8 mouse cellular contexts compared by ENCODE assay signal in the genomic region with DNA sequence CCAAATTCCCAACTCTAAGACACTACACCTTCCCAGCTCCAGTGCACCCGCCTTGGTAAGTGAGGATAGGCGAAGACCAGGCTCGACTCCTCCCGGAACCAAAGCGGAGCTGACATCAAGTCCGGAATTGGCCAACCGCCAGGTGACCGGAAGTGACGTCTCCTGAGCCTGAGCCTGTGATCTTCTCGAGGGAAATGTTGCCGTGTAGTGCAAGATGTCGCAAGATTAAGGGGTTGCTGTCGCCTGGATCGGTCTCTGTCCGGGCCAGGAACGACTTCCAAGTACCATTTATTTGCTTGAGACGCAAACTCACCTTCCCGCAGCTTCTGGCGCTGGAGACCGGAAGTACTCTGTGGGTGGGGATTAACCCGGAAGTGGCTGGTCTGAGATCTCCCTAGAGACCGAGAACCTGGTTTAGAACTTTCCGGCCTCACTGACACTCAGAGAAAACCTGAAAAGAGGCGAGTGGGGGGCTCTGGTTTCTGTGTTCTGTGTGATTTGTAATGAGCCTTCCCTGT. TPM values are rescaled to one million over a fixed set of nuclear protein-coding genes. Genes with fewer than 3 reads are reported as not detected.
A peak's percentile ranks its signal among the peaks of the same experiment; 100 is the strongest.
DNase-seq lines count a peak whose midpoint lies in the region; ATAC-seq lines count a peak whose summit lies in the region.

No protein-coding gene starts in this region.

- H3K36me3 ChIP-seq in embryonic facial prominence, embryonic 11.5 days (replicated peaks; ENCODE audit: control insufficient read depth, insufficient read depth, low read depth, low read length) = no peaks in the 10 kb centered on the region
- no peaks in the 10 kb centered on the region for H3K36me3 ChIP-seq in midbrain, embryonic 11.5 days (ENCODE audit: control insufficient read depth, insufficient read depth, low read length)

- H3K9ac ChIP-seq in embryonic facial prominence, embryonic 11.5 days (replicated peaks; ENCODE audit: low read length) = peak overlapping the region; percentile 73
- H3K9ac ChIP-seq in midbrain, embryonic 11.5 days (ENCODE audit: low read length) = peak overlapping the region; percentile 77

- no peaks in the 10 kb centered on the region; the same call in 1 of the 2 replicates for H3K4me1 ChIP-seq in embryonic facial prominence, embryonic 11.5 days (ENCODE audit: control insufficient read depth, insufficient read depth, low read length)
- H3K4me1 ChIP-seq in midbrain, embryonic 11.5 days (ENCODE audit: control insufficient read depth, insufficient read depth, low read length) = peaks cover 5% of the 10 kb centered on the region; the same call in 1 of the 2 replicates

- intact Hi-C loops in left cerebral cortex, postnatal 4 days (cut with DNase I) = no loop called here

- under 1% methylated on average over 24 of the region's 24 CpGs for WGBS in embryonic facial prominence, embryonic 11.5 days
- 1% methylated on average over 24 of the region's 24 CpGs for WGBS in midbrain, embryonic 11.5 days

- H3K27me3 ChIP-seq in embryonic facial prominence, embryonic 11.5 days (ENCODE audit: control insufficient read depth, insufficient read depth, low read length) = no peaks in the 10 kb centered on the region
- H3K27me3 ChIP-seq in midbrain, embryonic 11.5 days (ENCODE audit: control insufficient read depth, insufficient read depth, low read length) = no peaks in the 10 kb centered on the region

- ATAC-seq in embryonic facial prominence, embryonic 11.5 days (replicated peaks; ENCODE audit: insufficient number of reproducible peaks, low FRiP score, low TSS enrichment, low read depth) = peak; percentile 68
- peak; percentile 82 for ATAC-seq in midbrain, embryonic 11.5 days (ENCODE audit: low FRiP score)

- peak overlapping the region; percentile 53 for H3K4me2 ChIP-seq in embryonic facial prominence, embryonic 11.5 days (ENCODE audit: low read depth, low read length)
- peak overlapping the region; percentile 57 for H3K4me2 ChIP-seq in midbrain, embryonic 11.5 days

- no peaks in the 10 kb centered on the region for H3K9me3 ChIP-seq in embryonic facial prominence, embryonic 11.5 days (replicated peaks; ENCODE audit: control insufficient read depth, low read length)
- H3K9me3 ChIP-seq in midbrain, embryonic 11.5 days (ENCODE audit: control insufficient read depth, low read length) = no peaks in the 10 kb centered on the region

- H3K4me3 ChIP-seq in embryonic facial prominence, embryonic 11.5 days (ENCODE audit: low read depth, low read length) = peak overlapping the region; percentile 55
- peak overlapping the region; percentile 43 for H3K4me3 ChIP-seq in midbrain, embryonic 11.5 days (ENCODE audit: low read depth, low read length)

- H3K27ac ChIP-seq in embryonic facial prominence, embryonic 11.5 days (replicated peaks; ENCODE audit: low read depth, low read length) = peak overlapping the region; percentile 80
- H3K27ac ChIP-seq in midbrain, embryonic 11.5 days (ENCODE audit: low read depth, low read length) = peak overlapping the region; percentile 90

- DNase-seq in adrenal gland, postnatal 25 days = peak; percentile 98
- peak; percentile 94 for DNase-seq in embryonic facial prominence, embryonic 11.5 days (ENCODE audit: low spot score)
- DNase-seq in heart, adult 11 months = peak; percentile 99
- peak; percentile 94 for DNase-seq in kidney, adult 11 months
- DNase-seq in left cerebral cortex, postnatal 4 days = peak; percentile 98
- peak; percentile 98 for DNase-seq in midbrain, embryonic 11.5 days (ENCODE audit: low spot score, missing footprints)
- peak; percentile 98 for DNase-seq in right cerebral cortex, postnatal 4 days
- peak; percentile 93 for DNase-seq in yolk sac, embryonic 10.5 days (ENCODE audit: low spot score)

RNA-seq across cellular contexts. Expression of a gene that starts 1.9 kb away (rescaled TPM):
- 3.7 and 4.8 TPM in 2 replicates for total RNA-seq in adrenal gland, postnatal 25 days (2021)
- polyA plus RNA-seq in embryonic facial prominence, embryonic 11.5 days (2014; fragmentation: Nextera tagmentation; extraction: Ambion mirVana) = 2.2 and 2.3 TPM in 2 replicates
- 1 to 10 TPM; 2.7 to 3.5 TPM for total RNA-seq in left cerebral cortex, postnatal 4 days (2021)
- 5.6 and 6.3 TPM in 2 replicates for polyA plus RNA-seq in midbrain, embryonic 11.5 days (2014; fragmentation: Nextera tagmentation; extraction: Ambion mirVana)

RNA-seq across cellular contexts. Expression of a gene that starts 10.9 kb away (rescaled TPM):
- total RNA-seq in adrenal gland, postnatal 25 days (2021) = 82.4 and 83.3 TPM in 2 replicates
- polyA plus RNA-seq in embryonic facial prominence, embryonic 11.5 days (2014; fragmentation: Nextera tagmentation; extraction: Ambion mirVana) = 32.9 and 33.0 TPM in 2 replicates
- 100 to 1,000 TPM; 168 to 170 TPM for total RNA-seq in left cerebral cortex, postnatal 4 days (2021)
- 30.2 and 32.6 TPM in 2 replicates for polyA plus RNA-seq in midbrain, embryonic 11.5 days (2014; fragmentation: Nextera tagmentation; extraction: Ambion mirVana)

RNA-seq across cellular contexts. Expression of a gene that starts 39.7 kb away (rescaled TPM):
- total RNA-seq in adrenal gland, postnatal 25 days (2021) = 119 and 156 TPM in 2 replicates
- 25.8 and 29.1 TPM in 2 replicates for polyA plus RNA-seq in embryonic facial prominence, embryonic 11.5 days (2014; fragmentation: Nextera tagmentation; extraction: Ambion mirVana)
- total RNA-seq in left cerebral cortex, postnatal 4 days (2021) = 10 to 100 TPM; 16.1 to 18.7 TPM
- 23.6 and 26.9 TPM in 2 replicates for polyA plus RNA-seq in midbrain, embryonic 11.5 days (2014; fragmentation: Nextera tagmentation; extraction: Ambion mirVana)

RNA-seq across cellular contexts. Expression of a gene that starts 43.1 kb away (rescaled TPM):
- total RNA-seq in adrenal gland, postnatal 25 days (2021) = 111 and 128 TPM in 2 replicates
- polyA plus RNA-seq in embryonic facial prominence, embryonic 11.5 days (2014; fragmentation: Nextera tagmentation; extraction: Ambion mirVana) = 66.5 and 75.5 TPM in 2 replicates
- total RNA-seq in left cerebral cortex, postnatal 4 days (2021) = 10 to 100 TPM; 34.4 to 38.2 TPM
- polyA plus RNA-seq in midbrain, embryonic 11.5 days (2014; fragmentation: Nextera tagmentation; extraction: Ambion mirVana) = 55.6 and 61.4 TPM in 2 replicates

Comparison
In these comparisons a context has a peak if more than half of its experiments do, and no peak if none do; other contexts are left out.
1. Peak in every context shown above with its lines: DNase-seq, ATAC-seq, H3K4me3 ChIP-seq and H3K27ac ChIP-seq.